Mouse (Mus musculus): ENCODE measurements around the gene Zfp385a. TPM values are rescaled to one million over a fixed set of nuclear protein-coding genes. Genes with fewer than 3 reads are reported as not detected.

Gene Zfp385a
- polyA plus RNA-seq, 1 experiment from 2014 or later, result 22.9 TPM

GRCm38 (mm10) chr15:103340786-103341185 lies 893 bp upstream of the Zfp385a start:
- CTCF ChIA-PET, result interaction anchor here (0.8 to 4.0 kb wide), 10 partner anchors 9 to 156 kb away, joined by 3 to 22 read pairs (median 4); no protein-coding TSS in a partner anchor
- no peak for TF ChIP-seq CTCF (IDR thresholded peaks at IDR 0.05)
- ATAC-seq (no peak), DNase-seq (ENCODE audit: low read depth, low spot score) (no peak)
- POLR2A ChIA-PET, result interaction anchor here (0.6 kb wide), 1 partner anchor 227 kb away, joined by 4 read pairs; no protein-coding TSS in a partner anchor
- in situ Hi-C loops (cut with MboI; ENCODE audit: low pct_unique_long_range_greater_than_20kb), result no loop called here
- H3K27me3 ChIP-seq, result no peaks in the 10 kb centered on the region

GRCm38 (mm10) chr15:103339166-103339960 lies 530 bp downstream of the Zfp385a start:
- in situ Hi-C loops (cut with MboI; ENCODE audit: low pct_unique_long_range_greater_than_20kb), result no loop called here
- no peaks in the 10 kb centered on the region for H3K27me3 ChIP-seq

GRCm38 (mm10) chr15:103338829-103339165 lies 1.1 kb downstream of the Zfp385a start:
- ChIA-PET CTCF (interaction anchor here (1.0 to 4.0 kb wide), 4 partner anchors 12 to 18 kb away, joined by 3 to 18 read pairs (median 10); no protein-coding TSS in a partner anchor), POLR2A (no interaction called here)
- no peak for ATAC-seq
- no peak for DNase-seq (ENCODE audit: low read depth, low spot score)
- no peaks in the 10 kb centered on the region for H3K27me3 ChIP-seq
- in situ Hi-C loops (cut with MboI; ENCODE audit: low pct_unique_long_range_greater_than_20kb), result no loop called here
- TF ChIP-seq CTCF (IDR thresholded peaks at IDR 0.05), result no peak

More at GRCm38 (mm10) chr15:103339166-103339960, 530 bp downstream of the Zfp385a start:
- ATAC-seq (no peak), DNase-seq (ENCODE audit: low read depth, low spot score) (no peak)
- ChIA-PET POLR2A (no interaction called here), CTCF (interaction anchor here (0.9 to 4.0 kb wide), 5 partner anchors 13 to 48 kb away, joined by 3 to 22 read pairs (median 4); no protein-coding TSS in a partner anchor)
- TF ChIP-seq CTCF (IDR thresholded peaks at IDR 0.05), result no peak

- ATAC-seq (no peak), DNase-seq (ENCODE audit: low read depth, low spot score) (no peak)
- in situ Hi-C loops (cut with MboI; ENCODE audit: low pct_unique_long_range_greater_than_20kb), result no loop called here
- POLR2A ChIA-PET, result interaction anchor here (0.8 to 1.5 kb wide), 2 partner anchors 9 to 30 kb away, joined by 3 read pairs; no protein-coding TSS in a partner anchor
- TF ChIP-seq CTCF (IDR thresholded peaks at IDR 0.05), result no peak
- H3K27me3 ChIP-seq, result no peaks in the 10 kb centered on the region
- CTCF ChIA-PET, result interaction anchor here (1.7 to 4.0 kb wide), 3 partner anchors 10 to 16 kb away, joined by 4 to 18 read pairs (median 15); no protein-coding TSS in a partner anchor
These were observed 2.8 kb downstream of the Zfp385a start for GRCm38 (mm10) chr15:103336996-103337667.

GRCm38 (mm10) chr15:103335488-103336235 lies 4.2 kb downstream of the Zfp385a start:
- in situ Hi-C loops (cut with MboI; ENCODE audit: low pct_unique_long_range_greater_than_20kb), result no loop called here
- ATAC-seq (no peak), DNase-seq (ENCODE audit: low read depth, low spot score) (no peak)
- ChIA-PET CTCF (interaction anchor here (1.4 to 4.0 kb wide), 2 partner anchors 12 to 21 kb away, joined by 3 to 18 read pairs; no protein-coding TSS in a partner anchor), POLR2A (no interaction called here)
- TF ChIP-seq CTCF (IDR thresholded peaks at IDR 0.05), result no peak
- no peaks in the 10 kb centered on the region for H3K27me3 ChIP-seq

DNA sequence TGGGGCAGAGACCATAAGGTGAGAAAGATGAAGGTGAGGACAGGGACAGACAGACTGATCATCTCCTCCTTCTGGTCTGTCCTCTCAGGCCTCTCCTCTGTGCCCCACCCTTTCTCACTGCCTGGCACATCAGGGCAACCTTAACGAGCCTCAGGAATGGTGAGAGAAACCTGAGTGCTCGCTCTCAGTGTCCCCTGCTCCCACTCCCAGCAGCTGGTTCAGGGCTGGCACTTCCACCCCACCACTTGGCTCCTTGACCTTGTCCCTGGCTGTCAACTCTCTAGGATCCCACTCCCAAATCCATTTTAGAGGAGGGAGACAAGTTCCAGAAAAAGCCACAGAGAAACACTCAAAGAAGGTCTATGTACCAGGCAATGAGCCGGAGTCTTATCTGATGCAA lies 4.9 kb downstream of the Zfp385a start:
- ChIA-PET POLR2A (no interaction called here), CTCF (interaction anchor here (1.4 to 4.0 kb wide), 3 partner anchors 11 to 20 kb away, joined by 3 to 18 read pairs (median 15); no protein-coding TSS in a partner anchor)
- DNase-seq (ENCODE audit: low read depth, low spot score) (no peak), ATAC-seq (no peak)
- TF ChIP-seq CTCF (IDR thresholded peaks at IDR 0.05), result no peak
- in situ Hi-C loops (cut with MboI; ENCODE audit: low pct_unique_long_range_greater_than_20kb), result no loop called here
- H3K27me3 ChIP-seq, result no peaks in the 10 kb centered on the region

DNA sequence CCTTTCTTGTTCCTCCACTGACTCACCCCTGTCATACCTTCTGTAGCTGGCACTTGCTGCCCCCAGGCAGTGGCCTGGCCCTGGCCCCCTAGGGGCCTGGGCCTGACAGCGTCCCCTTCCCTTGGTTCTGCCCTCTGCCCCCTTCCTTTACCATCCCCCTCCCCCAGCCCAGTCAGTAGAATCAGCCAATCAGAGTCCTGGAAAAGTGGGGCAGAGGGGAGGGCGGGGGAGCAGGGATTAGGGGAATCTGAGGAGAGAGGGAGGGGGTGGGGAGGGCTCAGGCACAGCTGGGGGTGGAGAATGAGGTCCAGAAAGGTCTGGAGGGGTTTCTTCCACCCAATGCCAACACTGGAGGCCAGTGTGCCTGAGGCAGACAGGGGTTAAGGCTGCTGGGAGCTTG lies 5.7 kb downstream of the Zfp385a start:
- DNase-seq (ENCODE audit: low read depth, low spot score) (no peak), ATAC-seq (no peak)
- H3K27me3 ChIP-seq, result no peaks in the 10 kb centered on the region
- in situ Hi-C loops (cut with MboI; ENCODE audit: low pct_unique_long_range_greater_than_20kb), result no loop called here
- CTCF ChIA-PET, result interaction anchor here (3.4 kb wide), 1 partner anchor 10 kb away, joined by 15 read pairs; no protein-coding TSS in a partner anchor
- POLR2A ChIA-PET, result no interaction called here
- TF ChIP-seq CTCF (IDR thresholded peaks at IDR 0.05), result no peak

DNA sequence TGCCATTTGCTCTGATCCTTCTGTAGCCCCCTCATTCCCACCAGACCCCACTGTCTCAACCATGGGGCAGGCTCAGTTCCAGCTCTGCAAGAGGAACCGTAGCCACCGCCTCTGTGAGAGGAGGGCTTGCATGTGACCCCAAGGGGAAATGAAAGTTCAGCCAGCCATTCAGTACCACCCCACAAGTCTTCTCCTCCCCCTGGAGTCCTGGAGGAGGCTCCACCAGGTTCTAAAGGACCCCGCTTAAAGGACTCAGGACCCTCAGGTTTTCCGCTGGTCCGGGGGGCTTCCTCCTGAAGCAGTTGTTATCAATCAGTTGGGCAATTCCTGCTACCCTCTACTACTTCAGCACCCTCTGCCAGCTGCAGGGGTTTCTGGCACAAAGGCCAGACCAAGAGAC lies 6.2 kb downstream of the Zfp385a start:
- ATAC-seq (no peak), DNase-seq (ENCODE audit: low read depth, low spot score) (no peak)
- POLR2A ChIA-PET, result no interaction called here
- CTCF ChIA-PET, result interaction anchor here (3.4 kb wide), 1 partner anchor 10 kb away, joined by 15 read pairs; no protein-coding TSS in a partner anchor
- H3K27me3 ChIP-seq, result no peaks in the 10 kb centered on the region
- in situ Hi-C loops (cut with MboI; ENCODE audit: low pct_unique_long_range_greater_than_20kb), result no loop called here
- no peak for TF ChIP-seq CTCF (IDR thresholded peaks at IDR 0.05)

DNA sequence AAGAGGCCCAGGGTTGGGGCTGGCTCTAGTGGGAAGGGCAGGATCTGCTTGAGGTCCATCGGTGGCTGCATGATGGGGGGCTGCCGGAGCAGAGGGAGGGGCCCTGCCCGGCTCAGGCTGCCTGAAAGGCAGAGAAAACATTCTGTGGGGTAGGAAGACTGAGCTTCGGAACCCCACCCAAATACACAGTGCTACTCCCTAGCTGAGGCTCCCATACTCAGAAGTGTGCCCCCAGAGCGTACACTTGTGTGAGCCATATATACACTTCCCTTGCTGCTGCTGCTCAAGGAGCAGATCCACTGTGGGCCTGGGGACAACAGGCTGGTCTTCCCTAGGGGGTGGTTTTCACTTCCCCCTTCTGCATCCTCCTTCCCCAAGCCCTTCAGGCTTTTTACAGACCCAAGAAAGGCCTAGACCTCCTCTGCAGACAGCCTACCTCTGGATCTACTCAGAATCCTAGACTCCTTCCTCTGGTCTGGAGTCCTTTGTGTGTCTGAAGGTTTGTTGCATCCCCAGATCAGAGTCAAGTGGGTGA lies 6.7 kb downstream of the Zfp385a start:
- in situ Hi-C loops (cut with MboI; ENCODE audit: low pct_unique_long_range_greater_than_20kb), result no loop called here
- ChIA-PET CTCF (interaction anchor here (3.4 kb wide), 1 partner anchor 9 kb away, joined by 15 read pairs; no protein-coding TSS in a partner anchor), POLR2A (no interaction called here)
- DNase-seq (ENCODE audit: low read depth, low spot score) (no peak), ATAC-seq (no peak)
- no peak for TF ChIP-seq CTCF (IDR thresholded peaks at IDR 0.05)
- H3K27me3 ChIP-seq, result no peaks in the 10 kb centered on the region
